Mouse (Mus musculus): ENCODE results near the gene Sars. TPM values are rescaled to one million over a fixed set of nuclear protein-coding genes. Genes with fewer than 3 reads are reported as not detected.

Gene Sars
- total RNA-seq, 2 experiments from 2014 or later, result 80.2 to 89.6 TPM

GRCm38 (mm10) chr3:108392299-108392698 is 52.7 kb downstream of the Sars start:
- DNase-seq, result no peak

GRCm38 (mm10) chr3:108389111-108389545 is 55.9 kb downstream of the Sars start:
- DNase-seq, result peak; percentile 95 to 99

- no peak for DNase-seq
Measured at GRCm38 (mm10) chr3:108386186-108386585, 58.8 kb downstream of the Sars start.

- DNase-seq, result no peak
Measured at GRCm38 (mm10) chr3:108384425-108384824, 60.6 kb downstream of the Sars start.

- DNase-seq, result peak; percentile 93 to 95
Measured at GRCm38 (mm10) chr3:108383485-108384354, 61.3 kb downstream of the Sars start, which contains the start of gene Psrc1. TSS of gene Psrc1 (plus strand) at chr3:108383839.

- DNase-seq, result peak in 1 of 2 experiments; percentile 33
Measured at GRCm38 (mm10) chr3:108381945-108382875, 62.8 kb downstream of the Sars start.

GRCm38 (mm10) chr3:108380695-108381094 is 64.3 kb downstream of the Sars start:
- DNase-seq, result no peak

- no peak for DNase-seq
Measured at GRCm38 (mm10) chr3:108378875-108379663, 65.9 kb downstream of the Sars start.

Other genes with a start within 250 kb of the Sars start
- gene Cyb561d1, start 244.0 kb downstream of the Sars start, total RNA-seq (2021), result 1 to 10 TPM; 5.2 to 5.3 TPM
- 1 to 10 TPM; 2.2 to 2.6 TPM for gene Atxn7l2, start 234.3 kb downstream of the Sars start, total RNA-seq (2021)
- gene Sypl2, start 218.6 kb downstream of the Sars start, total RNA-seq (2021), result 1 to 10 TPM; 2.1 to 2.5 TPM
- 10 to 100 TPM; 55.0 to 59.5 TPM for gene Psma5, start 188.3 kb downstream of the Sars start, total RNA-seq (2021)
- gene Sort1, start 161.1 kb downstream of the Sars start, total RNA-seq (2021), result 10 to 100 TPM; 18.1 to 25.7 TPM
- gene Mybphl, start 80.3 kb downstream of the Sars start, total RNA-seq (2021), result 10 to 100 TPM; 49.7 to 55.1 TPM
- under 1 TPM in 1 of 2 experiments, not detected in 1; 0.33 TPM for gene Psrc1, start 61.4 kb downstream of the Sars start, total RNA-seq (2021)
- 1 to 10 TPM; 5.9 to 9.5 TPM for gene Celsr2, start 29.7 kb downstream of the Sars start, total RNA-seq (2021)
- gene 1700013F07Rik, start 88.9 kb upstream of the Sars start, total RNA-seq (2021), result not detected
- 1 to 10 TPM in 1 of 2 experiments, under 1 TPM in 1; 0.30 to 1.6 TPM for gene 5330417C22Rik, start 91.3 kb upstream of the Sars start, total RNA-seq (2021)
- gene Tmem167b, start 117.3 kb upstream of the Sars start, total RNA-seq (2021), result 10 to 100 TPM; 30.4 to 30.6 TPM
- gene Taf13, start 126.5 kb upstream of the Sars start, total RNA-seq (2021), result 10 to 100 TPM; 14.9 to 15.5 TPM
- gene Wdr47, start 146.1 kb upstream of the Sars start, total RNA-seq (2021), result 10 to 100 TPM in 1 of 2 experiments, 1 to 10 TPM in 1; 9.5 to 10.6 TPM
- gene Clcc1, start 208.7 kb upstream of the Sars start, total RNA-seq (2021), result 10 to 100 TPM; 49.2 to 50.0 TPM